Mouse (Mus musculus) T-cell, adult 2 months (primary cell): Measurements from ENCODE around the gene Ndc80.
"Not testable (repeated sequence)": the region's sequence is repeated elsewhere in the genome, so short reads cannot be mapped to it uniquely, and the experiment has no call there.

ENCODE experiments used
- DNase-seq: peaks from one replicate; pipeline ENCODE4 v3.0.0; 2022; ENCODE audit warnings: low spot score

The Ndc80 gene

DNA sequence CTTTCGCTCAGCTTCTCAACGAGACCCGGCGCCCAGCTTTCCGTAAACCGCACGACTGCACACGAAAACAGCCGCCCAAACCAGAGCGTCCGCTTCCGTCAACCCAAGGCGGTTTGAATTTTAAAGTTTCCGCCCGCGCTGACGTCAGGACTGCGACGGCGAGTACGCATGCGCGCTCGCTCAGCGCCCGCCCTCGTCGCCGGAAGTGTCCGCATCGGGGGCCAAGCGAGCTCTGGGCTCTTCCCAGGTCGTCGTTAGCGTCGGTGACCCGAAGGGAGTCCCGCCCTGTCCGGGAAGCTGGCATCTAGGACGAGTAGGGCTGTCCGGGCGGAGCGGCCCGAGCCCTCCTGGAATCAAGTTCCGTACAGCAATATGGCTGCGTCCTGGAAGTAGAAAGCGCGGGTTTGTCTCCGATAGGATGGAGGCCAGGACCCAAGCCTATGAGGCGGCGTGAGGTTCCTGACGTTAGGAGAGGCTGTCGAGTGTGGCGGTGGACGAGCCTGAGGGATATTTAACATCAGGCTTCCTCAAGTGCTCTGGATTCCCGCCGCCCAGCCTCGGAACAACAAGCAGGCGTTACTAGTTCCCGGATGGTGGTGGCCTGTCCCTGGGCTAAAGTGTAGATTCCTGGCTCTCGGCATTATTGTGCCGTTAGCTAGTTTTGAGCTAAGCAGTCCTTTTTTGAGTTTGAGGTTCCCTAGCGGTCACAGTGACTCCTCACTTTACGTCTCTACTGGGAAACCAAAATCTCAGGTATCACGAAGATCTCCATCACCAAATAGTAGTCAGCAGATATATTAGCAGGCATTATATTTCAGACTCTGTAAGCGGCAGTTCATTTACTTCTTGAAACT, at the start of gene Ndc80:
TSS of gene Ndc80 (minus strand) at position 147 of the 854 bp plus-strand sequence.
- peak; percentile 89 for DNase-seq

GRCm38 (mm10) chr17:71561631-71562030, 35.0 kb upstream of the Ndc80 start:
- DNase-seq = peak; percentile 28

DNA sequence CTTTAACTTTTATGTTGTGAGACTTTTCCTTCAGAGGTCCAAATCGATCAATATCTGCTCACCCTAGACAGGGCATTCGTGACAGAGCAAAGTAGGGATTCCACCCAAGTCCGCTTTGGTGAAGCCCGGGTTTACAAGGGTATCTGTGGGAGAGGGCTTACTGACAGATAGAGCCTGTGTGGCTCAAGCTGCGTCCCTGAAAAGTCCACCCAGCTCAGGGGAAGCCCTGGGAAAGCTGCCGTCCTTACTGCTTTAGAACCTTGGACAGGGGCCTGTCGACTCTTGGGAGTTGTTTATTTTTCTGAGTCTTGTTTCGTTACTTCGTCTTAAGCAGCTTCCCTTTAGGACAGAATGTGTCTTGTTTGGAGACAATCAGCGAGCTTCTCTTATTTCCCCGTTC, 26.2 kb upstream of the Ndc80 start:
- no peak for DNase-seq

GRCm38 (mm10) chr17:71551757-71552451, 25.2 kb upstream of the Ndc80 start, which contains the start of gene Spdya:
TSS of gene Spdya (plus strand) at chr17:71552061.
- DNase-seq = peak; percentile 55

DNA sequence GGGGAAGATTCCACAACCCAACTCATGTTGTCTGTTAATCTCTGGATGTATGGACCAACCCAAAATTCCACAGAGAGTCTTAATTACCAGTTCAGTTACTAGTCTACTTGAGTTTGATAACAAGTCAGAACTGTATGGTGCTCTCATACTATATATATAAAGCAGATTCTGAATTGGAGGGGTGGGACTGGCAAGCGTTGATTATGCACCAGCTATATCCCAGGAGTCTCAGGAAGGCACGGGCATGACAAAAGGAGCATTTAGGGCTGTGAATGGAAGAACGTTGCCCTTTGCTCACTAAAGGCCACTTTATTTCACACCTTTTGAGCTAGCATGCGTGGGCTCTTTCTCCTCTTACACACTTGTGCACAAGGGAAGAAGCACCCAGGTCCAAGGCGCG, 24.7 kb upstream of the Ndc80 start:
- DNase-seq = no peak

GRCm38 (mm10) chr17:71548586-71548985, 21.9 kb upstream of the Ndc80 start:
- DNase-seq = peak; percentile 11

DNA sequence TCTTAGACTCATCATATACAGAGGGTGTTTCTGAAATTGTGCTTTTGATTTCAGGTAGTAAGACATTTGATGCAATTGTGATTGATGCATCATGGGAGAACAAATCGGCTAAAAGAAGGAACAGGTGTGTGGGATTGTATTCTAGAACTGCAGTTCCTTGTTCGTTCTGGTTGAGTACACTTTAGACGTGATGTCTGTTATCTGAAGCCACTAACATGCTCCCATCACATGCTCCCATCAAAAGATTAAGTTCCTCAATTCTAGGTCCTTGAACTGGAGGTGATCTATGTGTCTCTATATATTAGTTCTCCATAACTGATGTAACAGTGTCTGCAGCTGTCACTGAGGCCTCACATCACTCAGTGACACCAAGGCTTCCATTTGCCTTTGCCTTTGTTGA, 10.5 kb upstream of the Ndc80 start:
- no peak for DNase-seq

DNA sequence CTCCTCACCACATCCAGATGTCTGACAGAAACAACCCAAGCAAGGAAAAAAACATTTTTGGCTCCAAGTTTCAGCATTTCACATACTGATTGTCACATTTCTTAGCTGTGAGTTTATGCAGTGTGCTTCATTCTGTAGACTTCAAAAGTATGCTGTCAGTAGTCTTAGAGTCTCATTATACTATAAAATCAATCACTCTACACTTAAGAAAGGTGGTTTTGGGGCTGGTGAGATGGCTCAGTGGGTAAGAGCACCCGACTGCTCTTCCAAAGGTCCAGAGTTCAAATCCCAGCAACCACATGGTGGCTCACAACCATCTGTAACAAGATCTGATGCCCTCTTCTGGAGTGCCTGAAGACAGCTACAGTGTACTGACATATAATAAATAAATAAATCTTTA, 8.9 kb upstream of the Ndc80 start:
- not testable (repeated sequence) for DNase-seq

DNA sequence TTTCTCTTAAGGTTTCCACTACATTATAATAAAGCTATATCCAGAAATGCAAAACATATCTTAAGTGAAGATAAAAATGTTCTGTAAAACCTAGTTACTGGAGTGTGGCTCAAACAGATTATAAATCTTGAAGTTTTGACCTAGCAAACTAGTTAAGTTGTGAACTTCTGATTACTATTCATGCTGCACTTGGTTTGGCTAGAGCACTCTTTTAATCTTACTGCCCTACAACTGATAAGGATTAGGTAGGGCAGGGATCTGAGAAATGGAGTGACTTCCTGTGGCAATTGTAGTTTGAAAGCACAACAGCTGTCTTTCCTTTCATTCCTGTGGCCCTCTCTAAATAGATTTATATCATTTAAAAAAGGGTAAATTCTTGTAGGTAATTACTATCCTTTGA, 1.4 kb upstream of the Ndc80 start:
- no peak for DNase-seq

DNA sequence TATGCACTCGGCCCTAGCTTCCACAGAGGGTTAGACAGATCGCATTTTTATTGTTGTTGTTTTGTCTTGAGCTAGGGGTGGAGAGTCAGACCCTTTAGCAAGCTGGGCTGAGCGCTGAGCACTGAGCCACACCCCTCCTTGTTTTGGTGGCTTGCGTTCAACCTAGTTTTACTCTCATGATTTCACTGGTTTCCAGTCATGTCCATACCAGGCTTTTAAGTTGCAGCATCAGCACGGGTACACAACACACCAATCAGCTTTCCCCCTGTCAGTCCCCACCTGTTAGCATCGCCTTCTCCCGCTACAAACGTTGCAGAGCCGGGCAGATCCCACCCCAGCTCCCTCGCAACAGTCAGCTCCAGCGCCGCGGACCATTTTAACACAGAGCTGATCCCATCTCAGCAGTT, 352 bp downstream of the Ndc80 start:
- DNase-seq = no peak

- no peak for DNase-seq
Observed at GRCm38 (mm10) chr17:71510297-71510696, 16.4 kb downstream of the Ndc80 start.

DNA sequence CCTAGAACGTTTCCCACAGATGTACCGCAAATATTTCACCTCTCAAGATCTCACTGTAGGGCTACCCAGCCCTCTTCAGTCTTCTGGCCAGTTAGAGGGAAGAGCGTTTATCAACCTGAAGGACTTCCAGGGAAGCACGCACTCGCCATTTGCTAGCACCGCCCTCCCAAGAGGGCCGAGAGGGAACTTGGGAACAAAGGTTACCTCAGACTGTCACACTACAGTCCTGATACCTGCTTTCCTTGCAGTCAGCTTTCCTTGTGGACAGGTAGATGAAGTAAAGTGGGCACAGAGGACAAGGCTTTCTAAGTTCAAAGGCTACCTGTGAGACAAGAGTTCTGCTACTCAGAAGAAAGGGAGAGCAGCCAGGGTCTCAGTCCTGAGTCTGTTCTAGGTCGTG, 19.8 kb downstream of the Ndc80 start:
- DNase-seq = no peak

- no peak for DNase-seq
Observed at GRCm38 (mm10) chr17:71495784-71496183, 30.9 kb downstream of the Ndc80 start.

- DNase-seq = no peak
Observed at GRCm38 (mm10) chr17:71491332-71491686, 35.3 kb downstream of the Ndc80 start.

GRCm38 (mm10) chr17:71490666-71491331, 35.9 kb downstream of the Ndc80 start:
- peak; percentile 88 for DNase-seq

GRCm38 (mm10) chr17:71489703-71490461, 36.8 kb downstream of the Ndc80 start:
- no peak for DNase-seq

GRCm38 (mm10) chr17:71486231-71486851, 40.3 kb downstream of the Ndc80 start:
- DNase-seq = peak; percentile 83

DNA sequence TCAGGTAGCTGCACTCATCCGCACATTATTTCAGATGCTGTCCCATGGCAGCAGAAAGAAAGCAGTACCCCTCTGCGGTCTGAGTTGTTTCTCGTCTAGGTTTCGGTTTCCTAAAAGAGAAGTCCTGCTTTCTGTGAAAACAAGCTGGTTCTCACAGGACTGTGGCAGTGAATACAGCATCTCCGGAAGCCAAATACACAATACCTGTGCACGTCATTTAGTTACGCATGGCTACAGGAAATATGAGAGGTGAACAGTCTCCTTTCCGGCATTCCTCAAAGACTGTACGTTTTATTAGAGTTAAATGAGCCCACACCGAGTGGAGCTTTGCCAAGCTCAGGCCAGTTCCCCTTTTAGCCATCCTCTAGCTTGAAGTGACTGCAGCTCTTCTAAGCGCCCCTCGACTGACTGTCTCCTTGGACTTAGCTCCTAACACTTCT, 40.8 kb downstream of the Ndc80 start:
- DNase-seq = peak; percentile 86

- no peak for DNase-seq
Observed at GRCm38 (mm10) chr17:71484711-71485110, 41.9 kb downstream of the Ndc80 start.

DNA sequence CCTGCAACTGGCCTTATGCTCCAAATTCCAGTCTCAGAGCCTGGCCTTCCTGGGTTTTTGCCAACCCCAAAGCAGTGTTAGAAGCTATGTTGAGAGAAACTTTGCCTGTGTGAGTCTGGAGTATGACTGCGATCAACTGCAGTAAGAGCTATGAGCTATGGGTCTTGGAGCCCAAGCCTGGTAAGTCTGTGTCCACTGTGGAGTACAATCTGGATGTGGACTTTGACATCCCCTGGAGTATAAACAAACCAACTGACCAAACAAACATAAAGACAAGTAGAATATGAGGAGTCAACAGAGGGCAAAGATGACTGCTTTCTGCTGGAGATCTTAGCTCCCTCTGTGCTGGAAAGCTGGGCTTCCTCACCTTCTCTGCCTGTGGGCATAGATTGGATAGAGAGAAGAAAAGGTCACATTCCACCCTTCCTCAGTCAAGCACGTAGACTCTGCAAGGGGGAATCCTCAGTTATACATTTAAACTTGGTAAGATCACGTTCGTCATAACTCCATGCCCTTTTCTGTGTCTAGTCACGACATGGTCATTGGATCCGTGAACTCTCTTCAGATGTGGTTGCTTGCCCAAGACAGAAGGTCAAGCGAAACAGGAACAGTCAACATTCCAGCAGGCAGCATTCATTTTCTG, 43.1 kb downstream of the Ndc80 start:
- no peak for DNase-seq

GRCm38 (mm10) chr17:71479381-71479901, 47.2 kb downstream of the Ndc80 start:
- peak; percentile 60 for DNase-seq
